Mouse (Mus musculus) c-Kit-positive CD71-positive TER-119-positive erythroid progenitor cells, embryonic 14.5 days (primary cell): Measurements from ENCODE around the gene Asgr1.

Source experiments
- DNase-seq: peaks from one replicate; pipeline ENCODE4 v3.0.0-alpha.2; 2013; ENCODE audit warnings: low spot score

Gene Asgr1

GRCm38 (mm10) chr11:70026689-70027088, 27.2 kb upstream of the Asgr1 start:
- no peak for DNase-seq

GRCm38 (mm10) chr11:70027397-70027796, 26.5 kb upstream of the Asgr1 start:
- DNase-seq = no peak

GRCm38 (mm10) chr11:70028401-70029129, 25.3 kb upstream of the Asgr1 start:
- no peak for DNase-seq

GRCm38 (mm10) chr11:70029130-70029801, 24.6 kb upstream of the Asgr1 start:
- DNase-seq = no peak

GRCm38 (mm10) chr11:70029829-70030550, 23.9 kb upstream of the Asgr1 start:
- DNase-seq = no peak

- no peak for DNase-seq
Measured at GRCm38 (mm10) chr11:70030651-70031320, 23.1 kb upstream of the Asgr1 start.

- DNase-seq = no peak
Measured at GRCm38 (mm10) chr11:70031321-70031670, 22.6 kb upstream of the Asgr1 start.

- DNase-seq = no peak
Measured at GRCm38 (mm10) chr11:70038174-70038573, 15.7 kb upstream of the Asgr1 start.

GRCm38 (mm10) chr11:70039631-70040030, 14.3 kb upstream of the Asgr1 start:
- DNase-seq = no peak

GRCm38 (mm10) chr11:70040184-70040583, 13.7 kb upstream of the Asgr1 start:
- DNase-seq = no peak

- DNase-seq = no peak
Measured at GRCm38 (mm10) chr11:70042309-70043085, 11.4 kb upstream of the Asgr1 start.

GRCm38 (mm10) chr11:70043665-70044064, 10.2 kb upstream of the Asgr1 start:
- no peak for DNase-seq

GRCm38 (mm10) chr11:70045435-70045834, 8.4 kb upstream of the Asgr1 start:
- no peak for DNase-seq

GRCm38 (mm10) chr11:70049366-70049765, 4.5 kb upstream of the Asgr1 start:
- no peak for DNase-seq

- DNase-seq = peak; percentile 29
Measured at GRCm38 (mm10) chr11:70049816-70050215, 4.1 kb upstream of the Asgr1 start.

- DNase-seq = no peak
Measured at GRCm38 (mm10) chr11:70053156-70053555, 729 bp upstream of the Asgr1 start.

- peak; percentile 65 for DNase-seq
Measured at GRCm38 (mm10) chr11:70055618-70056214, 1.8 kb downstream of the Asgr1 start.

GRCm38 (mm10) chr11:70057805-70058204, 3.9 kb downstream of the Asgr1 start:
- DNase-seq = no peak

GRCm38 (mm10) chr11:70059930-70060329, 6.0 kb downstream of the Asgr1 start:
- DNase-seq = no peak

GRCm38 (mm10) chr11:70063053-70063452, 9.2 kb downstream of the Asgr1 start:
- no peak for DNase-seq

- no peak for DNase-seq
Measured at GRCm38 (mm10) chr11:70066701-70067100, 12.8 kb downstream of the Asgr1 start.
